15 mouse cellular contexts compared by ENCODE assay signal in the genomic region with DNA sequence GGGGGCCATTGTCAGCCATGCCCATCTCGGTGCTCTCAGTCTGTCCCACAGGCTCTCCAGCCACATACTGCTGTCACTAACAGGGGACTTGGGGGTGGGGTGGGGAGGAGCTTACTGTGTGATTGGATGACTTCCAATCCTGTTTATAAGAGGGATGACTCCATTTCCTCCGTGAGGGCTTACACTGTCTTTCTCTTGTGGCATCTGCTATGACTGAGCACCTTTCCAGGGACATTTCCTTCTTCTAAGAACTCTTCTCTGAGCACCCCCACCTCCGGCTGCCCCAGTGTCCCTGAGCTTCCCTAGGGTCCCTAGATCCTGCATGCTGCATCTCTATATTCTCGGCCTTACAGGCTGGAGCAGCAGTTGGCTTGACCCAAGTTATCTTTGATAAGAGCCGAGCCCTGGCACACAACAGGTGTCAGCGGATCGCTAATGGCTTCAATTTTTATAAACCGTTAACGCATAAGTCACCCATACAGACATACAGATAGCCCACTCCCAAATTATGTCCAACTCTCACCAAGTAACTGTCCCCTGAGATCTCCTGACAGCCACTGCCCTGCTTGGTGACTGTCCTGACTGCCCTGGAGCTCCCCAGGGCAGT. TPM values are rescaled to one million over a fixed set of nuclear protein-coding genes. Genes with fewer than 3 reads are reported as not detected.
A peak's percentile ranks its signal among the peaks of the same experiment; 100 is the strongest.
DNase-seq lines count a peak whose midpoint lies in the region; ATAC-seq and TF ChIP-seq lines count a peak whose summit lies in the region.
"Had no signal": no experiment of that assay in that cellular context is flagged by ENCODE, and none has a peak within 500 bp of the region (broad histone marks: within the 10 kb centered on the region; RNA-seq: fewer than 3 reads in every experiment).

No protein-coding gene starts in this region.

- peak overlapping the region; percentile 22; the same call in 1 of the 2 replicates for H3K4me2 ChIP-seq in liver, postnatal 0 days (ENCODE audit: low read depth, low read length)
- peak overlapping the region; percentile 85 for H3K4me2 ChIP-seq in CH12.LX (ENCODE audit: insufficient read depth, low read depth, poor library complexity, severe bottlenecking)
- H3K4me2 ChIP-seq: neural tube, embryonic 15.5 days had no signal

- TF ChIP-seq POLR2A in CH12.LX (IDR thresholded peaks at IDR 0.05; ENCODE audit: low read depth, low read length): no peak

- H3K36me3 ChIP-seq in liver, postnatal 0 days (replicated peaks; ENCODE audit: insufficient read depth, low read length): 0 out of 2 replicates have a peak, but pooled peaks cover 4% of the 10 kb centered on the region
- peaks cover 56 to 85% of the 10 kb centered on the region in 2 experiments for H3K36me3 ChIP-seq in CH12.LX (replicated peaks in 1 of 2; ENCODE audit: control insufficient read depth in 1 of 2, insufficient read depth in 1 of 2, low read length in 1 of 2)
- H3K36me3 ChIP-seq in macrophage (ENCODE audit: inconsistent target): peaks cover 23% of the 10 kb centered on the region
- H3K36me3 ChIP-seq: neural tube, embryonic 15.5 days had no signal

- 0 out of 2 replicates have a peak, but pooled peaks have one; percentile 17 for ATAC-seq in liver, postnatal 0 days

- H3K4me1 ChIP-seq in liver, postnatal 0 days (ENCODE audit: insufficient read depth): peaks cover 25% of the 10 kb centered on the region
- peaks cover 33 to 85% of the 10 kb centered on the region in 2 experiments for H3K4me1 ChIP-seq in CH12.LX (ENCODE audit: control insufficient read depth in 1 of 2, insufficient read depth in 2 of 2)

- H3K9ac ChIP-seq in liver, postnatal 0 days (replicated peaks): no peak overlapping the region
- peak overlapping the region; percentile 45; the same call in 1 of the 2 replicates for H3K9ac ChIP-seq in CH12.LX (ENCODE audit: insufficient read depth, low read depth)
- H3K9ac ChIP-seq: neural tube, embryonic 15.5 days had no signal

- intact Hi-C loops in left cerebral cortex, postnatal 25 days (cut with DNase I): no loop called here

- TF ChIP-seq RAD21 in CH12.LX (IDR thresholded peaks at IDR 0.05; ENCODE audit: low read depth, low read length): no peak

- H3K4me3 ChIP-seq in liver, postnatal 0 days (ENCODE audit: low read depth, low read length): no peak overlapping the region
- H3K4me3 ChIP-seq in CH12.LX (replicated peaks in 1 of 3; ENCODE audit: low read depth in 2 of 3, low read length in 2 of 3, poor library complexity in 1 of 3) (peak overlapping the region in 2 of 3 experiments; percentile 12 to 20), macrophage (ENCODE audit: inconsistent target) (no peak overlapping the region)
- H3K4me3 ChIP-seq: neural tube, embryonic 15.5 days had no signal

- 0 out of 2 replicates have a peak overlapping the region, but pooled peaks have one; percentile 22 for H3K27ac ChIP-seq in liver, postnatal 0 days (ENCODE audit: low read depth)
- peak overlapping the region; percentile 86 for H3K27ac ChIP-seq in CH12.LX (ENCODE audit: insufficient read depth, low read depth)
- peak overlapping the region; percentile 100 for H3K27ac ChIP-seq in macrophage
- H3K27ac ChIP-seq: neural tube, embryonic 15.5 days had no signal

- in situ Hi-C loops in CH12.LX (cut with MboI; ENCODE audit: low pct_ligation_motif_present, low pct_unique_long_range_greater_than_20kb, low sequenced_read_pairs): no loop called here

- no peaks in the 10 kb centered on the region for H3K9me3 ChIP-seq in liver, postnatal 0 days (ENCODE audit: low read length)
- no peaks in the 10 kb centered on the region for H3K9me3 ChIP-seq in CH12.LX (replicated peaks; ENCODE audit: low read length)
- H3K9me3 ChIP-seq: neural tube, embryonic 15.5 days had no signal

- DNase-seq in liver, postnatal 0 days: no peak
- DNase-seq in liver (no peak), CH12.LX (ENCODE audit: extremely low read depth) (no peak)
- DNase-seq in Muller cell, postnatal 12 days (ENCODE audit: inconsistent ontology term): peak; percentile 36
- no peak for DNase-seq in gastrocnemius, adult 8-10 months (ENCODE audit: low spot score in 2 of 2)
- DNase-seq in left cerebral cortex, postnatal 25 days (ENCODE audit: low spot score in 2 of 2): no peak
- DNase-seq: adrenal gland, postnatal 36 days; gastrocnemius, postnatal 25 days; heart, postnatal 14 days; kidney, postnatal 14 days; lung, postnatal 10 days; thymus, adult 18-20 months had no signal

- 53% methylated on average over 9 of the region's 9 CpGs for WGBS in liver, postnatal 0 days (ENCODE audit: insufficient replicate concordance)
- WGBS in macrophage (ENCODE audit: missing documents): 58% methylated on average over 9 of the region's 9 CpGs

- no peak for TF ChIP-seq CTCF in liver, postnatal 0 days (IDR thresholded peaks at IDR 0.05; ENCODE audit: low read depth)
- TF ChIP-seq CTCF in CH12.LX (conservative IDR thresholded peaks at IDR 0.05 in 1 of 2, IDR thresholded peaks at IDR 0.05 in 1 of 2; ENCODE audit: low read depth in 2 of 2, low read length in 2 of 2): no peak

- H3K79me2 ChIP-seq in CH12.LX (replicated peaks; ENCODE audit: control insufficient read depth, extremely low read depth, insufficient read depth, poor library complexity, severe bottlenecking) (peaks cover 99% of the 10 kb centered on the region), macrophage (ENCODE audit: inconsistent target) (peaks cover 100% of the 10 kb centered on the region)

- no peaks in the 10 kb centered on the region for H3K27me3 ChIP-seq in liver, postnatal 0 days (ENCODE audit: insufficient read depth, low read length)
- H3K27me3 ChIP-seq in CH12.LX (replicated peaks): no peaks in the 10 kb centered on the region
- H3K27me3 ChIP-seq: neural tube, embryonic 15.5 days had no signal

- dilution Hi-C loops in CH12.LX (cut with MboI; ENCODE audit: extremely low pct_ligation_motif_present, extremely low pct_unique_long_range_greater_than_20kb, low sequenced_read_pairs): no loop called here

- no peak for TF ChIP-seq EP300 in liver, postnatal 0 days (IDR thresholded peaks at IDR 0.05; ENCODE audit: low read depth)
- TF ChIP-seq EP300 in CH12.LX (IDR thresholded peaks at IDR 0.05; ENCODE audit: low read length): no peak

TF ChIP-seq in CH12.LX, 34 proteins besides CTCF, POLR2A, EP300 and RAD21:
- peak; percentile 11; the same call in 1 of the 2 replicates for TF ChIP-seq MXI1 (IDR thresholded peaks at IDR 0.05; ENCODE audit: low read depth, low read length)
- TF ChIP-seq ZMIZ1 (IDR thresholded peaks at IDR 0.05; ENCODE audit: low read depth, low read length): peak; percentile 33; the same call in 1 of the 2 replicates
- 0 out of 2 replicates have a peak, but pooled peaks have one; percentile 6 for TF ChIP-seq IRF4 (IDR thresholded peaks at IDR 0.05; ENCODE audit: low read depth, low read length)
- no peak for TF ChIP-seq MAFK (IDR thresholded peaks at IDR 0.05; ENCODE audit: insufficient replicate concordance, low read length)
- no peak for TF ChIP-seq ZC3H11A (IDR thresholded peaks at IDR 0.05; ENCODE audit: low read depth, low read length)
- TF ChIP-seq RCOR1 (conservative IDR thresholded peaks at IDR 0.05; ENCODE audit: low read depth, low read length): no peak
- TF ChIP-seq SIN3A (IDR thresholded peaks at IDR 0.05; ENCODE audit: low read length): 0 out of 2 replicates have a peak, but pooled peaks have one; percentile 19
- TF ChIP-seq CHD2 (IDR thresholded peaks at IDR 0.05; ENCODE audit: low read length): peak; percentile 44; the same call in 1 of the 2 replicates
- 0 out of 2 replicates have a peak, but pooled peaks have one; percentile 19 for TF ChIP-seq MAZ (IDR thresholded peaks at IDR 0.05; ENCODE audit: low read depth, low read length)

RNA-seq across cellular contexts. Expression of gene Laptm5, which starts 6.9 kb away (rescaled TPM):
- 109 and 113 TPM in 2 replicates for polyA plus RNA-seq in liver, postnatal 0 days (2015; fragmentation: Nextera tagmentation; extraction: Ambion mirVana)
- total RNA-seq in CH12.LX (2012; rRNA removed) (182 and 225 TPM in 2 replicates), CH12.LX (2014; rRNA removed) (32.3 and 41.1 TPM in 2 replicates)
- polyA plus RNA-seq in CH12.LX (2012; ENCODE audit: insufficient read length, low read depth) (486 and 594 TPM in 2 replicates), macrophage (2018) (1,448 to 1,968 TPM (median 1,759 TPM) in 3 replicates)
- total RNA-seq in macrophage (2018; cell fraction: chromatin; rRNA removed): 100 to 1,000 TPM in 20 of 26 experiments, 10 to 100 TPM in 6; 40.7 to 813 (median 353) TPM
- total RNA-seq in macrophage (2018; cell fraction: cytosol; rRNA removed): 1,000 to 10,000 TPM in 25 of 26 experiments, 100 to 1,000 TPM in 1; 986 to 2,150 (median 1,338) TPM
- total RNA-seq in macrophage (2018; cell fraction: nucleus; rRNA removed): 1,000 to 10,000 TPM in 13 of 26 experiments, 100 to 1,000 TPM in 13; 156 to 1,616 (median 999) TPM
- 1 to 10 TPM; 2.2 to 4.3 (median 2.6) TPM for total RNA-seq in gastrocnemius, adult 8-10 months (2022)
- 10 to 100 TPM; 29.6 to 36.5 TPM for total RNA-seq in left cerebral cortex, postnatal 25 days (2021)

RNA-seq across cellular contexts. Expression of gene Matn1, which starts 24.3 kb away (rescaled TPM):
- 0.05 TPM in 1 of 2 replicates, not detected in the other for polyA plus RNA-seq in liver, postnatal 0 days (2015; fragmentation: Nextera tagmentation; extraction: Ambion mirVana)
- total RNA-seq in CH12.LX (2012; rRNA removed) (1.8 and 3.5 TPM in 2 replicates), CH12.LX (2014; rRNA removed) (0.30 and 0.52 TPM in 2 replicates)
- polyA plus RNA-seq in CH12.LX (2012; ENCODE audit: insufficient read length, low read depth) (0.37 and 0.76 TPM in 2 replicates), macrophage (2018) (0.07 to 0.80 TPM (median 0.16 TPM) in 3 replicates)
- 1 to 10 TPM in 6 of 26 experiments, under 1 TPM in 10, not detected in 10; 0.32 to 1.6 (median 0.79) TPM for total RNA-seq in macrophage (2018; cell fraction: chromatin; rRNA removed)
- under 1 TPM in 24 of 26 experiments, not detected in 2; 0.11 to 0.59 (median 0.26) TPM for total RNA-seq in macrophage (2018; cell fraction: cytosol; rRNA removed)
- total RNA-seq in macrophage (2018; cell fraction: nucleus; rRNA removed): under 1 TPM in 15 of 26 experiments, not detected in 11; 0.27 to 0.96 (median 0.48) TPM
- not detected for total RNA-seq in gastrocnemius, adult 8-10 months (2022)
- 1 to 10 TPM; 1.4 to 2.0 TPM for total RNA-seq in left cerebral cortex, postnatal 25 days (2021)
- total RNA-seq: adrenal gland, postnatal 36 days; gastrocnemius, postnatal 25 days; heart, postnatal 14 days had no signal
- polyA plus RNA-seq: small intestine, adult 2 months had no signal

Comparison
In these comparisons a context has a peak if more than half of its experiments do, and no peak if none do; other contexts are left out.
1. H3K27ac ChIP-seq: peak in every context shown above with its lines; median percentile 100 in macrophage; 86 in CH12.LX; 22 in liver, postnatal 0 days.
2. H3K4me3 ChIP-seq: peak in CH12.LX (2 of 3); none in liver, postnatal 0 days (single experiment) and macrophage (single experiment).
3. RNA of gene Laptm5, which starts 6.9 kb away (total RNA-seq): 32.3 to 225 TPM in CH12.LX and 29.6 to 36.5 TPM in left cerebral cortex, postnatal 25 days; 2.2 to 4.3 TPM in gastrocnemius, adult 8-10 months; every median in the first group is over 4 times any median in the second.